Mouse (Mus musculus): ENCODE results near the gene Psme3.

Psme3 gene

GRCm38 (mm10) chr11:101315665-101316500, at the start of gene Psme3:
Gene Psme3, plus strand, starts transcription at chr11:101316213.
- peak; percentile 93 for DNase-seq (ENCODE audit: low read depth, low spot score)

DNA sequence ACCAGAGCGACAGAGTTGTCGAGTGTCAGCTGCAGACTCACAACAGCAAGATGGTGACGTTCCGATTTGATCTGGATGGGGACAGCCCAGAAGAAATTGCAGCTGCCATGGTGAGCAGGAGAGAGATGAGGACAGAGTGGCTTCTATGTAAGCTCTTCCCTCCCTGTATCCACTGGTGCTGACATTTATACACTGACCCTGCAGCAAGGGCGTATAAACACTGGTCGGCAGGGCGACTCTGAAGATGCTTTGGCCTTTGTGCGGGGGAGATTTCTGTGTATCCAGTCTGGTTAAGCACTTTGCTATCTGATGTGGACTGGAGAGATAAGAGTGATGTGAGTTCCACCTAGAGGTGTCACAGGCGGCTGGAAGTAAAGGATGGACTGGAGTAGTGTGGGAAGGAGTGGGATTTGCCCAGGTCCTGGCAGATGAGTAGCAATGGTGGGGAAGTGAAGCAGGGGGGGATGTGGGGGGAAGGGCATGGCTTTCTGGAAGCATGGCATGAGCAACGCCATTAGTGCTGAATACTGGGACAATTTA, 46.4 kb upstream of the Psme3 start:
- no peak for DNase-seq (ENCODE audit: low read depth, low spot score)

DNA sequence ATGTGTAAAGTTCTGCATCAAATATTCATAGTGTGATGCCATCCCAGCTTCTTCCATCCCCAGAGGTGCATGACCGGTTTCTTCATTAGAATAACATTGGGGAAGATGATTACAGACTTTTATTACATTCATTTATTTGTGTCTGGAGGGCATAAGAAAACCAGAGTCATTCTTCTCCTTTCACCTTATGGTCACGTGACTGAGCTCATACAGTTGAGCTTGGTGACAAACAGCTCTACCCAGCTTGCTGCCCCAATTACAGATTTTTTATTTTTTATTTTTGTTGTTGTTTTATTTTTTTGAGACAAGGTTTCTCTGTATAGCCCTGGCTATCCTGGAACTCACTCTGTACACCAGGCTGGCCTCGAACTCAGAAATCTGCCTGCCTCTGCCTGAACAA, 43.6 kb upstream of the Psme3 start:
- DNase-seq (ENCODE audit: low read depth, low spot score): no peak

DNA sequence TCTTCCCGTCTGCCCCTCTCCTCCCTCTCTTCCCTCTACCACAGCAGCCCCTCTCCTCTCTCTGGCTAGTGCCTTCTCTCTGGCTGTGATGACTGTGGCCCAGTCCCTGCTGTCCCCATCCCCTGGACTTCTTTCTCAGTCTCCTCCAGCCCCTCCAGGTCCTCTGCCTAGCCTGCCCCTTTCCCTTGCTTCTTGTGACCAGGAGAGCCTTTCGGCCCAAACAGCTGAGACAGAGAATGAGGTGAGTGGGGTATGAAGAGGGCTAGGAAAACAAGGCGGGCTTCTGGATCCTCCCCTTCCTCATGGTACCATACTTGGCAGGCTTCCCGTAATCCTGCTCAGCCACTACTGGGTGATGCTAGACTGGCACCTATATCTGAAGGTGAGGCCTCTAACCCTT, 40.7 kb upstream of the Psme3 start:
- DNase-seq (ENCODE audit: low read depth, low spot score): no peak

DNA sequence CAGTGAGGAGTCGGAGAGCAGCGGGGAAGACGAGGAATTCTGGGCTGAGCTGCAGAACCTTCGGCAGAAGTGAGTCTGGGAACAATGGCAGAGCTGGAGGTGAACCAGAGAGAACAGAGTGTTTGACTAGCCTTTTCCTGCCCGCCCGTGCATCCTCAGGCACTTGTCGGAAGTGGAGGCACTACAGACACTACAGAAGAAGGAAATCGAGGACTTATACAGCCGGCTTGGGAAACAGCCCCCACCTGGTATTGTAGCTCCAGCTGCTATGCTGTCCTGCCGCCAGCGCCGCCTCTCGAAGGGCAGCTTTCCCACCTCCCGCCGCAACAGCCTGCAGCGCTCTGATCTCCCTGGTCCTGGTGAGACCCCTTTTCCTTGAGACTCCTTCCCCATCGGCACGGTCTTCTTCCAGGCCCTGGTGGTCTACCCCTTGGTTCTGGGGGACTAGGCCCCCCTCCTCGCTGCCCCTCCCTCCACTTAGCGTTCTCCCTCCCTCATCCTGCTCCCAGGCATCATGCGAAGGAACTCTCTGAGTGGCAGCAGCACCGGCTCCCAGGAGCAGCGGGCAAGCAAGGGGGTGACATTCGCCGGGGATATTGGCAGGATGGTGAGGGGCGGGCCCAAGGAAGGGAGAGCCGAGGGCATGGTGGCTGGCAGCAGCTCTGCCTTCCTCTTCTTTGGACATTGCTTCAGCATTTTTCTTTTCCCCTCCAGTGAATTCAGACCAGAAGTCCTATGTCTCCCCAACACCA, 39.5 kb upstream of the Psme3 start:
- DNase-seq (ENCODE audit: low read depth, low spot score): no peak

DNA sequence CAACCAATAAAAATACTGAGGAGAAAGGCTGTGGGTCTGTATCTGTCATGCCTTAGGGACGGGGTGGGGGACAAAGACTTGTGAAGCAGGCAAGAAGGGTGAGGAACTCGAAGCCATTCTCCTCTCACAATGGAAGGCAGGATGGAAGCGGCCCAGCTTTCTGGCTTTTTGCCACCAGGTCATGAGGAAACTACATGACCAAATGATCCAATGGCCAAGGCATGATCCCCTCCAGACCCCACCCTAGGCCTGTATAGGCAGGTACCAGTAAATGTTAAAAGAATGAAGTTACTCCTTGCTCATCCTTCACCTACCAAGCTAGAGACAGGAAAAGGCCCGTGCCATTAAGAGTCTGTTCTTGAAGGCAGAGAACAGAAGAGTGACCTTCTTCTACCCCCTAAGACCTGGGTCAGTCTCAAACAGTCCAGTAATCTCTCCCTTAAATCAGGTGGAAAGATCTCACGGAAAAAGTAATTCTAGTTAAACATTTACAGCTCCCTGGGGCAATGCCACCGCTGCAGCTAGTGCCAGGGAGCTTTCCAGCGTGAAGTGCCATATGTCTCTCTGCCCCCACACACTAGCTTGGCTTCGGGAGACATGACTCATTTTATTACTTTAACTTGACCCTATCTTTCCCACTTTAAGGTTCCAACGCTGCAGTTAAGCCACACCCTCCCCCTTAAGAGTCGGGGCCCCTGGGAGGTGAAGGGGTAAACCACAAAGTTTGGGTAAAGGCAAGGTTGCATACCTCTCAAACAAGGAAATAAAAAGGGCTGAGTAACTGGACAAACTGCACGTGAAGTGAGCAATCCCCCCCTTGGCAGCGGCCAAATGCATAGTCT, 38.4 kb upstream of the Psme3 start:
- DNase-seq (ENCODE audit: low read depth, low spot score): no peak

GRCm38 (mm10) chr11:101278223-101279192, 37.5 kb upstream of the Psme3 start, which contains the start of the genes Cntd1 and Coa3:
Gene Cntd1, plus strand, starts transcription at chr11:101279012.
Gene Coa3, minus strand, starts transcription at chr11:101279114.
- DNase-seq (ENCODE audit: low read depth, low spot score): peak; percentile 95

- DNase-seq (ENCODE audit: low read depth, low spot score): no peak
Observed at GRCm38 (mm10) chr11:101279193-101279569, 36.8 kb upstream of the Psme3 start.

- DNase-seq (ENCODE audit: low read depth, low spot score): no peak
Observed at GRCm38 (mm10) chr11:101280837-101281236, 35.2 kb upstream of the Psme3 start.

DNA sequence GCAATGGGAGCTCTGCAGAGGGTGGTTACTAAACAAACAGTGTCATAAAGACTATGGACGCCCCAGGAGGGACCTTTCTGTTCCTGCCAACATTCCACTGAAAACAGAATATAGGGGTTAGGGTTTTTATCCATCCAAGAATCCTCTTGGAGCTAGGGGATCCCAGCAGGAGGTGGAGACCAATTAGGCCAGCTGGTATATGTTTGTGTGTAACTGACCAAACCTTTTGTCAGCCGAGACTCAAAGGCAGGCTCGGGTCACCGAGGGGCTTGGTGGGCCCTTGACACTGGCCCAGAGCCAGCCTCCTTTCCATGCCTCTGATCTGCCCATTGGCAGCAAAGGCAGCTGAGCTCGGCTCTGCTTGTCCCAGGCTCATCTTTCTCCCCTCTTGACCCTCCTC, 33.1 kb upstream of the Psme3 start:
- no peak for DNase-seq (ENCODE audit: low read depth, low spot score)

GRCm38 (mm10) chr11:101283805-101284204, 32.2 kb upstream of the Psme3 start:
- DNase-seq (ENCODE audit: low read depth, low spot score): no peak

DNA sequence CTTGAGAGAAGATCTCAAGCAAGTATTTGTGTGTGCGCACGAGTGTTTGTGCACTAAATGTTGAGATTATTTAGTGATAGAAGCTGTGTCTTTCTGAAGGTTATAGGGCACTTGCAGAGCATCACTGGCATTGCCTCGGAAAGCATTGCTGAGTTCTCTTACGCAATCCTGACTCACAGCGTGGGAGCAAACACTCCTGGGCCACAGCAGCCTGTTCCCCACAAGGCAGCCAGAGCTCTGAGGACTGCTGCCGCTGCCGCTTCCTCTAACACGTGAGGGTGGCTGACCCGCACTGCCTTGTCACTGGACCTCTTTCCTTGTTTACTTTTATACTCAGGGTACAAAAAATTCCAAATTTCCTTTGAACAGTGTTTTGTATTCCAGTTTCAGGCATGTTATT, 28.7 kb upstream of the Psme3 start:
- DNase-seq (ENCODE audit: low read depth, low spot score): peak; percentile 5

- no peak for DNase-seq (ENCODE audit: low read depth, low spot score)
Observed at GRCm38 (mm10) chr11:101291231-101291630, 24.8 kb upstream of the Psme3 start.

- DNase-seq (ENCODE audit: low read depth, low spot score): no peak
Observed at GRCm38 (mm10) chr11:101295191-101295590, 20.8 kb upstream of the Psme3 start.

DNA sequence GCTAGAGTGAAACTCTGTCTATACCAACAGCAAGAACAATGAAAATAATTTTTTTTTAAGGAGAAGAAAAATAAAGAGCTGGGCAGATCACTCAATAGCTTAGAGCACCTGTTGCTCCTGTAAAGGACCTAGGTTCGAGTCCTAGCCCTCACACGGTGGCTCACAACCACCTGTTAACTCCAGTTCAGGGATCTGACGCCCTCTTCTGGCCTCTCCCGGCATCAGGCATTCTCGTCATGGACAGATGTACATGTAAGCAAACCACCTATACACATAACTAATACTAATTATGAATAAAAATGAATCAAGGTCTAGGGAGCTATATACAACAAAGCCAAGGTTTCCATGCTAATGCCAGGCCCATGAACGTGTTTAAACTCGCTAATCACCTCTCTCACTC, 15.1 kb upstream of the Psme3 start:
- no peak for DNase-seq (ENCODE audit: low read depth, low spot score)

GRCm38 (mm10) chr11:101301299-101302003, 14.6 kb upstream of the Psme3 start:
- DNase-seq (ENCODE audit: low read depth, low spot score): no peak

DNA sequence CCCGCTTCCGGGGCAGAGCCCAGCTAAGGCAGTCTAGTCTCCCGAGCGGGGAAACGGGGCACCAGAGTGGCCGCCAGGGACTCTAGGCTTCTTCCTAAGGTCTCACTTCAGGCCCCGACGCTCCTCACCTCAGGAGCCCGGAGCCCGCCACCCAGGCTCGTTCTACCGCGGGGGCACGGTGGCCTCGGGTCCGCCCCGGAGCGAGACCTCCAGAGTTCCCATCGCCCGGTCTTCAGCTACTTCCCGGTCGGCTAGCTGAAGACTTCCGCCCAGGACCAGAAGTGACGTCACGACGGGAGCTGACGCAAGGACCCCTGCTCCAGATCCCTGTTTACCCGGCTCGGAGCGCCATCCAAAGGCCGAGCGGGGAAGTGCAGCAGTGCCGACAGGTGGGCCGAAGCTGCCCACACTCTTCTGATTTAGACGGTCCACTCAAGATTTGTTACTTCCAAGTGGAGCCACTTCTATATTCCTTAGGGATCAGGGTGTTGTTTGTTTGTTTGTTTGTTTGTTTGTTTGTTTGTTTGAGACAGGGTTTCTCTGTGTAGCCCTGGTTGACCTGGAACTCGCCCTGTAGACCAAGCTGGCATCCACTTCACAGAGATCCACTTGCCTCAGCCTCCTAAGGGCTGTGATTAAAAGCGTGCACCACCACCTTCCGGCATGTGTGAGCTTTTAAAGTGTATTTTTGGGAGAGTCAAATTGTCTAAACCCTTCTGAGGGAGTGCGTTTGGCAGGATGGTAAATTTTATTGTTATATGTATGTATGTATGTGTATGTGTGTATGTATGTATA, 13.8 kb upstream of the Psme3 start, which contains the start of gene Becn1:
Gene Becn1 (minus strand): TSS at position 283 of the 795 bp plus-strand sequence.
- peak; percentile 94 for DNase-seq (ENCODE audit: low read depth, low spot score)

- DNase-seq (ENCODE audit: low read depth, low spot score): no peak
Observed at GRCm38 (mm10) chr11:101307744-101308143, 8.3 kb upstream of the Psme3 start.

DNA sequence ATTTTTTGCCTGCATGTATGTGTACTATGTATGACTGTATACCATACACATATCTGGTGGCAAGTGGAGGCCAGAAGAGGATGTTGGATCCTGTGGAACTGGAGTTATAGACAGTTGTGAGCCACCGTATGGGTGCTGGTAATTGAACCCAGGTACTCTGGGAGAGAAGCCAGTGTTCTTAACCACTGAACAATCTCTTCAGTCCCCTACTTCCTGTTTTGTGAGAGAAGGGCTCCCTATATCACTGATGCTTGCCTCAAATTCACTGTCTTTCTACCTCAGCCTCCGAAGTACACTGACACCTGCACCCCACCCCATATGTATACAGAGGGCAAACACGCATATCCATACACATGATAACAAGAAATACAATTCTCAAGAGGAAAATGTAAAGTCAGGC, 4.9 kb upstream of the Psme3 start:
- DNase-seq (ENCODE audit: low read depth, low spot score): no peak
